Mouse (Mus musculus) left cerebral cortex, adult 18-20 months (tissue): ENCODE measurements around the gene Tyrobp. TPM values are rescaled to one million over a fixed set of nuclear protein-coding genes. Genes with fewer than 3 reads are reported as not detected.
A peak's percentile ranks its signal among the peaks of the same experiment; 100 is the strongest.

Experiments
- DNase-seq, 2 experiments: peaks; one replicate each; pipeline ENCODE4 v3.0.0; 2021 to 2022; ENCODE audit warnings: low spot score in 2 of 2, mixed read lengths in 1 of 2
- long read RNA-seq, 2 experiments: library from polyadenylated mRNA; stranded (forward); transcript quantifications; one replicate each; pipeline ENCODE4 v2.0.0; 2021
- total RNA-seq, 2 experiments: library from RNA; stranded (reverse); gene quantifications; 2 replicates each; pipeline ENCODE4 v1.2.3; 2021

Gene Tyrobp
- 10 to 100 TPM; 29.8 to 30.7 TPM for total RNA-seq
- long read RNA-seq, experiment 1, transcript Tyrobp-202 (5 exons, 597 nt): major isoform, 16 of 16 reads
- long read RNA-seq, experiment 1, partial matches to known transcripts: 0 of 16 reads
- long read RNA-seq, experiment 1, other reads (novel, unspliced or antisense): 0 of 16 reads
- long read RNA-seq, experiment 2, transcript Tyrobp-202 (5 exons, 597 nt): major isoform, 10 of 10 reads
- long read RNA-seq, experiment 2, partial matches to known transcripts: 0 of 10 reads
- long read RNA-seq, experiment 2, other reads (novel, unspliced or antisense): 0 of 10 reads

DNA sequence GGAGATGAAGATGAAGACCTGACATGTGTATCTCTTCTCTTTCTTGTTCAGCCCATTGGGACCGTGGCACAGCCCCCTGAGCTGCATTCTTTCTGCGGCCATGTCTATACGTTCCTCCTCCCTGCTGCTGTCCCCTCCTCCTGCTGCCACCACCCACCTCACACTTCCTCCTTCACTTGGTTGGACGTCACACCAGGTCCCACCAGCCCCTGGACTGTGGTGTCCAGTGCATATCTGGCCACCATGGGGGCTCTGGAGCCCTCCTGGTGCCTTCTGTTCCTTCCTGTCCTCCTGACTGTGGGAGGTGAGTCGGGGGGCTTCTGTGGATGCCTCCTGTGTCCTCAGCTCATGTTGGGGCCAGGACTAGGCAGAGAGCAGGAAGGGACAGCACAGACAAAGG, at the start of gene Tyrobp:
TSS of gene Tyrobp (plus strand) at position 165 of the 400 bp plus-strand sequence.
- DNase-seq: no peak

DNA sequence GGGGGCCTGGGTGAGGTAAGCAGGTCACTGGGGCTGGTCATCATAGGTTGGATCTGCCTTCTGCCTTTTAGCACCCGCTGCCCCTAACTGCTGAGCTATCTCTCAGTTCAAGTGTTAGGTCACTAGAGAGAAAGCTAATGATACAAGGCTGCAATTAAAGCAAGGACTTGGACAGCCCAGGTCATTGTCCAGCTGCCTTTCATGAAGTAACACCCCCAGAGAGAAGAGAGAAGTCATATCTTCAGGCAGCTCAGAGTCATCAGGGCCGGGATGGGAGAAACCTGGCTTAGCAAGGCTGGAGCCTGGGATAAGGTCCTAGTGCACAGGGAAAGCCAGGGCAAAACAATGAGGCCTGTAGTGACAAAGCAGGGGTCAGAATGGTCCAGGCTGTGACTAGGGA, 46.1 kb upstream of the Tyrobp start:
- DNase-seq: no peak

DNA sequence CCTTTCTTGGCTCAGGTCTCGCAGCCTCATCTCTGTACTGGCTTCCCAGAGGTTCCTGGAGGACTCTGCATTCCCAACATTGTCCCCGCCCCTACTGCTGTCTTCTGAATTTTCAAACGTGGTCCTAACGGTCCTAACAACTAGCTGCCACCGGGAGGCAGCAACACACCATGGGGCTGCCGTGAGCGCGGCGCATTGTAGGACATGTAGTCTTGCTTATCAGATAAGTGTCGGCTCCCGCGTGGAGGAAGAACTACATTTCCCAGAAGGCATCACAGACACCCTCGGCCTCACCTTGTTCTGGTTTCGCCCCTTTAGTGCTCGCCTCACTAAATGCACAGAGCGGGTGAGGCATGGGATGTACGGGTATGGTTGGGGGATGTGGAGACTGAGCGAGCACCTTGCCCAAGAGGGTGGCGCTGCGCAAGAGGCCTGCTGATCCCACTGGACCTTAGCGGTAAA, 40.0 kb upstream of the Tyrobp start:
- peak; percentile 92 to 97 for DNase-seq

DNA sequence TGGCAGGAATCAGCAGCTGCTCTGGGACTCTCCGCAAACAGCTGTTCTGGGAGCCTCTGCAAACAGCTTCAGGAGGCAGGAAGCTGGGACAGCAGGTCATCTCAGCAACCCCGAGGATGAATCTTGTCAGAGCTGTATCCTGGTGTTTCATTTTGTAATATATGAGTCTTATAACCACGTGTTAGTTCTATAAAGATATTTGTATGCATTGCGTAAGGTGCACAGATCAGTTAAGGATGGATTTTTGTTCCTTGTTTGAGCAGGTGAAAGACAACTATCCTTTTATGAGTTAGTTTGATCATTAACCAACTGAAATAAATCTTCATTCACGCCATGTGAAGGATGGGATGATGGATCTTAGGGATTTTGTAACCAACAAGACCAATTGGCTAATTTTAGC, 33.5 kb upstream of the Tyrobp start:
- no peak for DNase-seq

DNA sequence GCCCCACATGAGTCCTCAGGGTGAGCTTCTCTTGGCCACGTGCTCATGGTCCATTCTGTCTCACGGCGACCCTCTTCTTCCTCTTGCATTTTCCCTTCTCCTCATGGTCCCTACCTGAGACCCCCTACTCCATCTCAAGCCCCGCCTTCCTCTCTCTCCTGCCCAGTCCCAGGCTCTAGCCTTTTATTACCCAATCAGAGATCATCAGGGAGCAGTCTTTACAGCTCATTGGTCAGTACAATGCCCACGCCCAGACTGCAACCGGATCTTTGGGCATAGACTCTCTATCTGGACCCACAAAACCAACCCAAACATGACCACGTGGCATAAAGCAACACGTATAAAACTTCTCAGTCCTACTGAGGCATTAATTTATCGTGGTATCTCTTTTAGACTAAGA, 29.5 kb upstream of the Tyrobp start:
- no peak for DNase-seq

DNA sequence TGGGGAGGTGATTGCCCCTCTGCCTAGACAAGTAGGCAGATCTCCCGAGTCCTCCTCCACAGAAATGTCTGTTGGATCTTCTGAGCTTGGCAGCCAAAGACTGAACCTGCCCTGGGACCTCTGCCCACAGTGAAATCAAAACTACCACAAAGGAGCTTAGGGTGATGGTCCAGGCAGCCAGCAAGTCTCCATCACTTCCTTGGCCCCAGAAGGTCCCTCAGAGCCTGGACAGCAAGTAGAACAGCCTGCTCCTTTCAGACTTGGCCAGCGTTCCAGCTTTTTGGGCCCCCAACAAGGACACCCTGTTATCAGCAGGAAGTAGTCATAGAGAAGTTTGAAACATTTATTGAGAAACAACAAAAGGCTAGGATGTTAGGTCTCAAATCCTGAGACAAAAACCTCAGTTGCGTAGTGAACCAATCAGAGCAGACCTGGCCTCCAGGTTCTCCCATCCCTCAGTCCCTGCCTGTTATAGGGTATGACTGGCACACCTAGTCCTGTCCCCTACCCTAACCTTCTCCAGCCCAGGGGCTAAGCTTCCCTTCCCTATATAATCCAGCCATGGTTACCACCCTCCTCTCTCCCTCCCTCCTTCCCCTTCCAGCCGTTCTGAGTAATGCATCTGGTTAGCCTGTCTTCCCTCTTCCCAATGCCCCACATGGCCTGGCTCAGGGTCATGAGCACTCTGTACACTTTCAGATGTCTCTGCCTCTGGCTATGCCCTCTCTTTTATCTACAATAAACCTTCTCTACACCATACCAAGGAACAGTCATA, 20.6 kb upstream of the Tyrobp start:
- DNase-seq: no peak

DNA sequence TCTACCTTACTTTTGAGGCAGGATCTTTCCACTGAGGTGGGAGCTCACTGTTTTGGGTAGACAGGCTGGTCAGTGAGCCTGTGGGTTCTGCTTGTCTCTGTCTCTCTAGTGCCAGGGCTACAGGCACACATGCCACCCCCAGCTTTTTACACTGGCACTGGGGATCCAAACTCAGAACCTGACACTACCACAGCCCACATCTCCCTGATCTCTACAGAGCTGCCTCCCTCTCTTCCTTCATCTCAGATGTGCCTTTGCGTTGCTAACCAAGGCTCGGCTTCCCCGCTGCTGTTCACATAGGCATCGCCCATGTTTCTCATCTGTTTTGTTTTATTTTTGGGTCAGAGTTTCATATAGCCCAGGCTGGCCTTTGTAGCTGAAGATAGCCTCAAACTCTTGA, 19.9 kb upstream of the Tyrobp start:
- DNase-seq: peak in 1 of 2 experiments; percentile 9

DNA sequence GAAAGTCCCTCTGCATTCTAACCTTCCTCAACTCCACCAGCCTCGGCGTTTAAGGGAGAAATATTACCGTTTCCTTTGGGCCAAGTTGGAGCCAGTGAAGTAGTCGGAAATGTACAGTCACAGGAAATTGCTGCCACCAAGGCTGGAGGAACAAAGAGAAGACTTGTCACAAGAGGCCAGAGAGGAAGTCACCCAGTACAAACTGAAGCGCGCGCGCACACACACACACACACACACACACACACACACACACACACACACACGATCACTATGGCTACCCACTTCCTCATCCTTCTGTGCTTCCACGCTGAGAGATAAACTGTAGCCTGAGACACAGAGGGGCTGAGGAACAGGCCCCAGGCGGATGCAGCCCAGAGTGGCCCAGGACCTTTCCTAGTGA, 19.2 kb upstream of the Tyrobp start:
- DNase-seq: no peak

DNA sequence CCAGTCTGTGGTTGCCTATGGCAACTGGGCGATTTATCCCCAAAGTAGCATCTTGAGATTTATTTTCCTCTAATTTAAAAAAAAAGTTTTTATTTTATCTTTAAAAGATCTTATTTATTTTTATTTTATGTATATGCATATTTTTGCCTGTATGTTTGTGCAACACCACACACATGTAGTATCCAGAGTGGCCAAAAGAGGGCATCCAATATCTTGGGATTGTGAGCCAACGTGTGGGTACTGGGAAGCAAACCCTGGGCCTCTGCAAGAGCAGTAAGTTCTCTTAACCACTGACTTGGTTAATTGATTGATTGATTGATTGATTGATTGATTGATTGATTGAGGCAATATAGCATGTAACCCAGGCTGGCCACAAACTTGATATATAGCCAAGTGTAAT, 18.7 kb upstream of the Tyrobp start:
- DNase-seq: no peak

DNA sequence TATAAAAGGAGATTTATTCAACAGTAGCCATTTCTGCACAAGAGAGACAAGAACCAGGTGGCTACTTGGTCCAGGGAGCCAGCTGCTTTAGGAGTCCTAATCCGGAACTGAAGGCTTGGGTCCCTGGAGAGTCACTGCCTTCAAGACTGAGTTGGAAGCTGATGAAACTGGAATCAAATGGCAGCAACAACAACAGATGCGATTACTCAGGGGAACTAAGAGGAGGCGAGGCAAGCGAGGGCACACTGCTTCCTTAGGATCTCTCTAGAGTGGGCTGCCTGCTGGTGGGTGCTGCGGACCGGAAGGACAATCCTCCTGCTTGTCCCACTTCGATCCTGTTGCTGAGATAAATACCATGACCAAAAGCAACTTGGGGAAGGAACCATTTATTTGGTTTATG, 13.9 kb upstream of the Tyrobp start:
- DNase-seq: no peak

DNA sequence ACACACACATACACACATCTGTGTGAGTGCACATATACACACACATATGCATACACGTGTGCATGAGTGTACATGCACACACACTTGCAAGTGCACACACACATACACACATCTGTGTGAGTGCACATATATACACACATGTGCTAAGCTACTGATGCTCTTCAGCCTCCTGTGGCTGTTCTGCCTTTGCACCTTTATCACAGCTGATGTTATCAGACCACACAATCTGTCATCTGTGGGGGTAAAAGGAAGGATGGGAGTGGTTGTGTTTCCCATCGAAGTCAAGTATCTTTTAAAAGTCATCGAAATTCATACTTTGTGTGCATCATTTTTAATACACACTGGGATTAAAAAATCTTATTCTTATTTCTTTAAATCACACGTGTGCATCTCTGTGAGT, 11.2 kb upstream of the Tyrobp start:
- no peak for DNase-seq

DNA sequence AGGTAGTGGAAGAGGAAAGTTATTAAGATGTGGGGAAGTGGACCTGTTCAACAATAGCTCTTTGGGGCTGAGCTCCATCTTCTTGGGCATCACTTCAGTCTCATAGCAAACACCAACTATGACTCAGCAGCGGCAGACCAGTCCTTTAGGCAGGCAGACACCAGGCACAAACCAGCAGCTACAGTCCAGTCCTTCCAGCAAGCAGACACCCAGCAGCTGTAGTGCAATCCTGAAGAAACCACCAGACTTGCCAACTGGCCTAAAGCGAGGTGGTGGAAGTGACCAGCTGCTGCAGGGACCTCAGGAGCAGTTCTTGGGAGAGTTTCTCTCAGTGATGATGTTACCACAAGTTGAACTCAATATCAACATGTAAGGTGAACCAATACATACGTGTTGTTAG, 4.9 kb upstream of the Tyrobp start:
- DNase-seq: no peak

DNA sequence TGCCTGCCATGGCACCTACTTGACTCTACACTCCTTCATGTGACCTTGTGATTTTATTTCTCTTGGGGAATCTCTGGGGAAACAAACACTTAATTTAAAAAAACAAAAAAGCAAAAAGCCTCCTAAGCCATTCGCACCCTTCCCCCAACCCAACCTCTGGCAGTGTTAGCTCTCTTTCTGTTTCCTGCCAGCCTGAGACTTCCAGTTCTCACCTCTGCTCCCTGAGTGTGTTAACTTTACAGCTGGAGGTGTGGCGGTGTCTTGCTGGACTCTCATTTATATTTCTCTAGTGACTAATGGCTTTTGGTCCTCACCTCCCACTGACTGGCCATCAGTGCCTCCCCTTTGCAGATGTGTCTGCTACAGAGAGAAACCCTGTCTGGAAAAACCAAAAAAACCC, 3.8 kb upstream of the Tyrobp start:
- DNase-seq: no peak

DNA sequence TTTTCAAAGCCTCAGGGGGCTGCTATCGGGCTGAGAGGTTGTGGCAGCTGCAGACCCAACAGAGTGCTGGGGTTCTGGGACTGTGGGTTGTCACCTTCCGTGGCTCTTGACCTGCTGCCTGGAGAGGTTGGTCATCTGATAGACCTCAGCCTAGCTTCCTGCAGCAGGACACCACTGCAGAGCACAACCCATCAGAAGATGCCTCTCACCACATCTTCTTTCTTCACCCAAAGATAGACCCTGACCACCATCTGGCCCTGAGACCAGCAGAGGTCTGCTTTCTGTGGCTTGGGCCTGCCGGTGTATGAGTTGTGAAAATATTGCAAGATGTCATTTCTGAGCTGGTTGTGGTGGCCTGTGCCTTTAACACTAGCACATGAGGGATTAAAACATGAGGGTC, 2.5 kb upstream of the Tyrobp start:
- no peak for DNase-seq

DNA sequence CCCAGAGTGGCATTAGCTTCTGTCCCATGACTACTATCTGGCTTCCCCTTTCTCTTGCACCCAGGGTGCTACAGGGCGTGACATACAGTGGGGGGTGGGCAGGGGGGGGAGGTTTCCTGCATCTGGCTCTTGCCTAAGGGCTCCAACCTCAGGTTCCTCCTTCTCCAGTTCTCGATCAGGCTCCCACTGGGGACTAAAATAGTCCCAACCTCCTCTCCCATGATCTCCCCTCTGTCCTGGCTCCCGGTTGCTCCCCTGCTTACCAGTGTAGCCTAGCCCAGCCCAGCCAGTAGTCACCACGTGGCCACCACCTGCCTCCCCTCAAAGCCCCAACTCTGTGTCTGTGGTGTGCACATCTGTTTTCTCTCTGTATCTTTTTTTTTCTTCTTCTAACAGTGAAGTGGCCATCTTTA, 819 bp upstream of the Tyrobp start:
- DNase-seq: no peak

DNA sequence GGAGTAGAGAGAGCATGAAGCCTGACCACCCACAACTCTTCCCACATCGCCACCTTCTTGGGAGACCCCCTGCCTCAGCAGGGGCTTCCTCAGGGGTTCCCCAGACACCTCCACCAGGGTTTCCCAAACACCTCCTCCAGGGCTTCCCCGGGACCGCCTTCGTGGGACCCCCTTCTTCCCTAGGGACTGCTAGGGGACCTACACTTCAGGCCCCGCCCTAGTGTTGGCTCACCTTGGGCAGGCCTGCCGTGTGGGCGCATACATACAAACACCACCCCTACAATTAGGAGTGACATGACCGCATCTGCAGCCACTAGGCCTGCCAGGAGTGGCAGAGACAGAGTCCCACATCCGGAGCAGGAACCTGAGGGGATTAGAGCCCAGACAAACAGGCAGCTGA, 4.3 kb downstream of the Tyrobp start:
- no peak for DNase-seq

DNA sequence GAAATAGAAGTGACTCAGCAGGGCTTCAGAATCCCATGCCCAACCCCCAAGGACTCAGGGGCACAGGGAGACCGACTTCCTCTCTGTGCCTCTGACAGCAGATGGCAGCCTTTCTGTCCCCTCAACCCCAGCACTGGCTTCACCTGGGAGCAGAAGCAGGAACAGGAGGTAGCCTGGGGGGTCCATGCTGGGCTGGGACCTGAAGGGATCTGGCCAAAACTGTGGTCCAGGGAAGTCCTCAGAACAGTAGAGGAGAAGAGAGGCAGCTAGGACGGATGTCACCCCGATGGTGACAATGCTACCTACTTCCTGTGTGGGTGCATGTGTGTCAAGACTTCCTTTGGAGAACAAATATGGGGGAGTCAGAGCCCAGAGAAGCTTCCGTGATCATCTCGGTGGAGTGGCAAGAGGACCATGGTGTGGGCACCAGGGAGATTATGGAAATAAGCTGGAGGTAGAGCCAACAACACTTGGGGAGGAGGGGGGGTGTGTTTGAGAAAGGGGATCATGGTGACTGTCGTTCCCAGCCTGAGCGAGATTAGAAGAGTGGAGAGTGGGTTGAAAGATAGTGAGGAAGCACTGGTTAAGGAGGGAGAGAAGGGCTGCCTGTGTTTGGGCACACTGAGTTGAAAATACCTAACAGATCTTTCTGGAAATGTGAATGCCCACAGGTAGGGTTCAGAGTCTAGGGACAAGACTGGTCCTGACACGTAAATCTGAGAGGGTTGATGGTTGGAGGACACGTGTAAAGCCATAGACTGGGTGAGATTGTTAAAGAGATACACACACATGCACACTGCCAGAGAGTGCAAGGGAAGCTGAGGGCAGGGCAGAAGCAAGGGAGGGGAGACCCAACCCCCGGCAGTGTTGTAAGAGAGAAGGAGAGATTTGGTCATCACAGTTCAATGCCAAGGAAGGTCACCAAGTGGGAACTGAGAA, 6.3 kb downstream of the Tyrobp start, which contains the start of gene Hcst:
TSS of gene Hcst (minus strand) at position 294 of the 939 bp plus-strand sequence.
- no peak for DNase-seq

DNA sequence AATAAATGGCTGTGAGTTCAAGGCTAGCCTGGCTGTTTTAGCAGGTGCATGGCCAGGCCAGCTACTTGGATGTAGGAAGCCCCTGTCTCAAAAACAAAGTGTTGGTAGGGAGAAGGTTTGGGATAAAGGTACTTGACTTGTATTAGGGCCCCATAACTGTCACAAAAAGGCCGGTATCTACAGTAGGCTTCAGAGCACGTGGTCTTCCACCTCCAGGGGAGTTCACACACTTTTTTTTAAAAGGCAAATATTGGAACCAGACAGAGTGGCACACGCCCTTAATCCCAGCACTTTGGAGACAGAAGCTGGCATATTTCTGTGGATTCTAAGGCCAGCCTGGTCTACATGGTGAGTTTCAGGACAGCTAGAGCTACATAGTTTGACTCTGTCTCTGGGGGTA, 7.1 kb downstream of the Tyrobp start:
- DNase-seq: no peak

DNA sequence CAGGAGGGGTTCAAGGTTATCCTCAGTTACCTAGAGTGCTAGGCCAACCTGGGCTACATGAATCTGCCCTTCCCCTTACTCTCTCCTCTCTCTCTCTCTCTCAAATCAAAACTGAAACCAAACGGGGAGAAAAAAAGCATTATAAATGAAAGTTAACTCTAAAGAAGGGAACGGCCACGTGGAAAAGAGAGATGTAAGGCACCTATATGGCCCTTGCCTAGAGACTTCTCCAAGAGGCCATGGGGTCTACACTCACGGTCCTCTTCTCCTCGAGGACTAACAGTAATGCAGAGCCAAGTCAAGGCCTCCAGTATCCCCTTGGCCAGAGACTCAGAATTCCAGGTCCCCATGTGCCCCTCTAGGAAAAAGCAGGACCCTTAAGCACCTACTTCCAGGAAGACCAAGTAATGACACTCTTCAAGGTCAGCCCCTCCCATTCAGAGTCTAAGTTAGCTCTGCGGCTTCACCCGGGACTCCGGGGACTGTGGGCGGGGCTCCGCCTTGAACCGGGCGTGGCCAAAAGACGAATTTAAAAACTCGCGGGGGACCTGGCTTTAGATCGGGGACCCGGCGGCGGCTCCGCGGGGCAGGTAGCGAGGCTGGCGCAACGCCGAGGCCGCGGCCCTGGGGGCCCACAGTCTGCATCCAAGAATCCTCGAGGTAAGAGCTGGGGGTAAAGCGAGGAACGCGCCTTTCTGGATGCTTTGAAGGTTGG, 7.8 kb downstream of the Tyrobp start, which contains the start of gene Nfkbid:
TSS of gene Nfkbid (plus strand) at position 558 of the 715 bp plus-strand sequence.
- peak; percentile 56 to 61 for DNase-seq

DNA sequence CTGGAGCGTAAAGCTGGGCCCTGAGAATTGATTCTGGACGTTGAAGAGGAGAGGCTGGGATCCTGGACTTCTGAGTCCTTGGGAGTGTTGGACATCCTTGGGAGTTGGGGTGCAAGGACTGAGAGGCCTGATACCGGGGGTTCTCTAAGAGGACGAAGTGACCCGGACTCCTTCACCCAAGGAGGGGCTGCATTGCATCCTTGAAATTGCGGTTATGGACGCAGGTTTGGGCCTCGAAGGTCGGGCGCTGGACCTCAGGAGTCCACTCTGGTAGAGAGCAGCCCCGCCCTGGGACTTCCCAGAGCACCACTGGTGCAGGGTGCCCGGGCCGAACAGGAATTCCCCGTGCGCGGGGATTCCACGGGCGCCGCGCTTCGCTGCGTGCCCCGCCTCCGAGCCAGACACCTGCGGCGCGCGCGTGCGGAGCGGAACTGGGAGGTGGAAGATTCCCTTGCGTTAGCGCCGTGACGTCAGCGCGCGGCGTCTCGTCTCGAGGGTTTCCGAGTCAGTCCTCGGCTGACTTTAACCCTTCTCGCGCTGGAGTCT, 8.4 kb downstream of the Tyrobp start:
- DNase-seq: peak; percentile 96
